Mouse (Mus musculus): ENCODE data around the gene Fam198b.

DNA sequence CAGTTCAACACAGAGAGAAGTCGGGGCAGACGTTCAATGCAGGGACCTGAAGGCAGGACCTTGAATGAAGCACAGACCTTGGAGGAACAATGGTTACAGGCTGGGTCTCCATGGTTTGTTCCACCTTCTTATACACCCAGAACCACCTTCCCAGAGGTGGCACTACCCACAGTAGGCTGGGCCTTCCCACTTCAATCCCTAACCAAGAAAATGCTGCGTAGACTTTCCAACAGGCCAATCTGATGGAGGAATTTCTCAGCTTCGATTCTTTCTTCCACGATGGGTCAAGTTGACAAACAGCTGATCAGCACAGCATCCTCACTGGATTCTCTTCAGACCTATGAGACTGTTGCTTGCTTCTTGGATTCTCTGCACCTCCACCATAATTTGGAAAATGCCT is 8.9 kb upstream of the Fam198b start:
- TF ChIP-seq CTCF (IDR thresholded peaks at IDR 0.05; ENCODE audit: low read depth), result no peak
- no peak for TF ChIP-seq EP300 (IDR thresholded peaks at IDR 0.05; ENCODE audit: low read depth)

Data from liver, postnatal 0 days (tissue).